Mouse (Mus musculus): ENCODE data around the gene Ephb2.

GRCm38 (mm10) chr4:136865531-136865930 lies 29.7 kb upstream of the Ephb2 start:
- TF ChIP-seq POLR2AphosphoS2 (IDR thresholded peaks at IDR 0.05; ENCODE audit: low read depth, low read length) (no peak), USF1 (IDR thresholded peaks at IDR 0.05; ENCODE audit: low read depth, low read length) (no peak), PAX5 (IDR thresholded peaks at IDR 0.05; ENCODE audit: low read length) (no peak), CTCF (conservative IDR thresholded peaks at IDR 0.05 in 1 of 2, IDR thresholded peaks at IDR 0.05 in 1 of 2; ENCODE audit: low read depth in 2 of 2, low read length in 2 of 2) (no peak), GABPA (IDR thresholded peaks at IDR 0.05; ENCODE audit: insufficient replicate concordance, low read depth, low read length) (no peak), SMC3 (IDR thresholded peaks at IDR 0.05; ENCODE audit: low read depth, low read length) (no peak), POLR2A (IDR thresholded peaks at IDR 0.05; ENCODE audit: low read depth, low read length) (no peak), E2F4 (IDR thresholded peaks at IDR 0.05; ENCODE audit: insufficient replicate concordance, low read depth, low read length) (no peak), ELF1 (IDR thresholded peaks at IDR 0.05; ENCODE audit: low read depth, low read length) (no peak)
